Mouse (Mus musculus) ovary, adult 18-20 months (tissue): ENCODE measurements around the gene Olfr391-ps.

Source experiments
- DNase-seq: peaks from one replicate; pipeline ENCODE4 v3.0.0; 2022; ENCODE audit warnings: low spot score, mixed read lengths

The Olfr391-ps gene

GRCm38 (mm10) chr11:73802952-73803351 lies at the start of gene Olfr391-ps:
TSS of gene Olfr391-ps (minus strand) at chr11:73803052.
- no peak for DNase-seq

- no peak for DNase-seq
These were observed 48.5 kb upstream of the Olfr391-ps start, which contains the start of gene Olfr393 for GRCm38 (mm10) chr11:73851354-73851753. TSS of gene Olfr393 (minus strand) at chr11:73851454.

- no peak for DNase-seq
These were observed 14.1 kb upstream of the Olfr391-ps start, which contains the start of gene Olfr392 for GRCm38 (mm10) chr11:73816949-73817348. TSS of gene Olfr392 (minus strand) at chr11:73817049.

GRCm38 (mm10) chr11:73782664-73783063 lies 20.2 kb downstream of the Olfr391-ps start, which contains the start of gene Olfr390:
TSS of gene Olfr390 (plus strand) at chr11:73782964.
- DNase-seq, result no peak

GRCm38 (mm10) chr11:73780613-73781012 lies 22.2 kb downstream of the Olfr391-ps start, which contains the start of gene Olfr389:
TSS of gene Olfr389 (minus strand) at chr11:73780713.
- no peak for DNase-seq

GRCm38 (mm10) chr11:73759115-73759514 lies 43.7 kb downstream of the Olfr391-ps start:
- DNase-seq, result no peak
